ENCODE assay signal across 27 mouse cellular contexts in genomic region chr14:74904442-74904841, GRCm38 (mm10). TPM values are rescaled to one million over a fixed set of nuclear protein-coding genes. Genes with fewer than 3 reads are reported as not detected.
DNase-seq lines count a peak whose midpoint lies in the region; ATAC-seq and TF ChIP-seq lines count a peak whose summit lies in the region.
"Had no signal": no experiment of that assay in that cellular context is flagged by ENCODE, and none has a peak within 500 bp of the region (broad histone marks: within the 10 kb centered on the region; RNA-seq: fewer than 3 reads in every experiment).

No protein-coding gene starts in this region.

- peaks cover 70% of the 10 kb centered on the region for H3K4me1 ChIP-seq in heart, embryonic 13.5 days
- H3K4me1 ChIP-seq in spleen, adult 2 months (ENCODE audit: control insufficient read depth, insufficient read depth, insufficient read length): peaks cover 38% of the 10 kb centered on the region

- no peak for TF ChIP-seq POLR2A in spleen, adult 2 months (IDR thresholded peaks at IDR 0.05; ENCODE audit: low read depth, low read length)

- ATAC-seq in heart, embryonic 13.5 days (ENCODE audit: extremely low read depth, insufficient number of reproducible peaks, low FRiP score, low TSS enrichment): peak; percentile 8; the same call in 1 of the 2 replicates
- ATAC-seq: activated CD4-positive, CD25-positive, alpha-beta regulatory T cell, adult 4 months; forebrain, embryonic 15.5 days; hindbrain, embryonic 16.5 days; intestine, embryonic 15.5 days had no signal

- no peak for DNase-seq in gastrocnemius, adult 2 months
- no peak for DNase-seq in gastrocnemius, postnatal 25 days
- no peak for DNase-seq in heart, postnatal 14 days
- no peak for DNase-seq in spleen, adult 2 months (ENCODE audit: low read depth in 1 of 2, low spot score in 2 of 2)
- DNase-seq in spleen, postnatal 36 days (ENCODE audit: low spot score in 2 of 2): no peak
- DNase-seq: adrenal gland, adult 8-10 months; adrenal gland, postnatal 25 days; cerebellum, adult 11-12 months; cerebellum, adult 8-10 months; cerebellum, postnatal 10 days; cerebellum, postnatal 36 days; embryo, embryonic 11 days; gastrocnemius, postnatal 10 days; heart, postnatal 10 days had no signal

- intact Hi-C loops in gastrocnemius, adult 2 months (cut with DNase I): no loop called here
- intact Hi-C loops in heart, postnatal 14 days (cut with DNase I): no loop called here

- no peak overlapping the region for H3K4me3 ChIP-seq in gastrocnemius, adult 2 months
- H3K4me3 ChIP-seq in heart, embryonic 13.5 days: no peak overlapping the region
- H3K4me3 ChIP-seq in spleen, adult 2 months (ENCODE audit: extremely low read depth, insufficient read depth, insufficient read length): no peak overlapping the region
- H3K4me3 ChIP-seq: embryonic facial prominence, embryonic 10.5 days; embryonic facial prominence, embryonic 13.5 days; erythroblast, embryonic 14.5 days; forebrain, embryonic 12.5 days; forebrain, embryonic 15.5 days; heart, embryonic 15.5 days; hindbrain, embryonic 10.5 days; hindbrain, embryonic 13.5 days; intestine, embryonic 15.5 days had no signal

- no peak overlapping the region for H3K9ac ChIP-seq in heart, embryonic 13.5 days
- H3K9ac ChIP-seq: embryonic facial prominence, embryonic 13.5 days; forebrain, embryonic 12.5 days; forebrain, embryonic 15.5 days; heart, embryonic 15.5 days; hindbrain, embryonic 13.5 days; intestine, embryonic 15.5 days had no signal

- TF ChIP-seq CTCF in gastrocnemius, adult 2 months (IDR thresholded peaks at IDR 0.05): no peak
- TF ChIP-seq CTCF in spleen, adult 2 months (IDR thresholded peaks at IDR 0.05; ENCODE audit: extremely low read depth, insufficient read depth, insufficient read length, insufficient replicate concordance): no peak

- 80% methylated on average over 5 of the region's 5 CpGs for WGBS in heart, embryonic 13.5 days
- WGBS in spleen, adult 2 months: 68% methylated on average over 5 of the region's 5 CpGs

- H3K4me2 ChIP-seq in heart, embryonic 13.5 days: no peak overlapping the region
- H3K4me2 ChIP-seq: embryonic facial prominence, embryonic 13.5 days; forebrain, embryonic 12.5 days; forebrain, embryonic 15.5 days; heart, embryonic 11.5 days; heart, embryonic 15.5 days; hindbrain, embryonic 13.5 days; intestine, embryonic 15.5 days had no signal

- no peaks in the 10 kb centered on the region for H3K27me3 ChIP-seq in heart, embryonic 13.5 days (replicated peaks)
- H3K27me3 ChIP-seq in spleen, adult 2 months (ENCODE audit: control insufficient read depth, insufficient read depth, low read length): no peaks in the 10 kb centered on the region
- H3K27me3 ChIP-seq: embryonic facial prominence, embryonic 13.5 days; forebrain, embryonic 12.5 days; forebrain, embryonic 15.5 days; heart, embryonic 15.5 days; hindbrain, embryonic 13.5 days; intestine, embryonic 15.5 days had no signal

- H3K27ac ChIP-seq in gastrocnemius, adult 2 months: peak overlapping the region; percentile 24; the same call in 1 of the 2 replicates
- no peak overlapping the region for H3K27ac ChIP-seq in heart, embryonic 13.5 days (replicated peaks)
- peak overlapping the region; percentile 60 for H3K27ac ChIP-seq in spleen, adult 2 months (ENCODE audit: insufficient read depth, low read length)
- H3K27ac ChIP-seq: embryonic facial prominence, embryonic 10.5 days; embryonic facial prominence, embryonic 13.5 days; forebrain, embryonic 12.5 days; forebrain, embryonic 15.5 days; heart, embryonic 15.5 days; hindbrain, embryonic 10.5 days; hindbrain, embryonic 13.5 days; intestine, embryonic 15.5 days had no signal

- H3K36me3 ChIP-seq in heart, embryonic 13.5 days: no peaks in the 10 kb centered on the region
- H3K36me3 ChIP-seq in spleen, adult 2 months (ENCODE audit: control insufficient read depth, insufficient read depth, low read length): no peaks in the 10 kb centered on the region
- H3K36me3 ChIP-seq: embryonic facial prominence, embryonic 10.5 days; embryonic facial prominence, embryonic 13.5 days; forebrain, embryonic 12.5 days; forebrain, embryonic 15.5 days; heart, embryonic 15.5 days; hindbrain, embryonic 10.5 days; hindbrain, embryonic 13.5 days; intestine, embryonic 15.5 days had no signal

- no peaks in the 10 kb centered on the region for H3K9me3 ChIP-seq in heart, embryonic 13.5 days
- H3K9me3 ChIP-seq: embryonic facial prominence, embryonic 10.5 days; embryonic facial prominence, embryonic 13.5 days; forebrain, embryonic 12.5 days; forebrain, embryonic 15.5 days; heart, embryonic 15.5 days; hindbrain, embryonic 10.5 days; hindbrain, embryonic 13.5 days; intestine, embryonic 15.5 days had no signal

RNA-seq across cellular contexts. Expression of gene Lrch1, which starts 43.2 kb away (rescaled TPM):
- 1 to 10 TPM; 3.0 to 4.4 TPM for total RNA-seq in gastrocnemius, adult 2 months (2021)
- 1 to 10 TPM; 4.1 to 4.2 TPM for total RNA-seq in gastrocnemius, postnatal 25 days (2021)
- 9.1 and 10.4 TPM in 2 replicates for polyA plus RNA-seq in heart, embryonic 13.5 days (2015; fragmentation: Nextera tagmentation; extraction: Ambion mirVana)
- 10 to 100 TPM; 17.5 to 18.5 TPM for total RNA-seq in heart, postnatal 14 days (2021)
- 11.5 and 15.7 TPM in 2 replicates for polyA plus RNA-seq in spleen, adult 2 months (2012; rRNA removed)
